Mouse (Mus musculus): ENCODE results near the gene Bmp7.

- TF ChIP-seq CTCF (IDR thresholded peaks at IDR 0.05; ENCODE audit: extremely low read depth, insufficient read length, insufficient replicate concordance, low read depth, low read length) (no peak), POLR2A (IDR thresholded peaks at IDR 0.05; ENCODE audit: low read depth, low read length) (no peak)
These were observed 26.4 kb upstream of the Bmp7 start for GRCm38 (mm10) chr2:172966480-172966879.

All from small intestine, adult 2 months (tissue).